Mouse (Mus musculus): ENCODE measurements at regions not wholly inside any gene's neighbourhood (a gene's known extent, or its start where the extent isn't known, plus 50 kb on each side); places are given as distances from the start of the nearest gene placed in this dataset.

- DNase-seq (ENCODE audit: low read depth) = no peak
These were observed 88.0 kb downstream of the Tent5c start for GRCm38 (mm10) chr3:100401080-100401479.

- DNase-seq (ENCODE audit: low read depth) = no peak
These were observed 91.6 kb downstream of the Tent5c start for GRCm38 (mm10) chr3:100397491-100397890.

GRCm38 (mm10) chr3:100394911-100395604 is 94.1 kb downstream of the Tent5c start:
- DNase-seq (ENCODE audit: low read depth) = no peak

GRCm38 (mm10) chr3:100393956-100394355 is 95.2 kb downstream of the Tent5c start:
- no peak for DNase-seq (ENCODE audit: low read depth)

GRCm38 (mm10) chr3:100382181-100382580 is 106.9 kb downstream of the Tent5c start:
- no peak for DNase-seq (ENCODE audit: low read depth)

- no peak for DNase-seq (ENCODE audit: low read depth)
These were observed 107.8 kb downstream of the Tent5c start for GRCm38 (mm10) chr3:100381363-100381762.

GRCm38 (mm10) chr3:100376162-100376561 is 113.0 kb downstream of the Tent5c start:
- no peak for DNase-seq (ENCODE audit: low read depth)

GRCm38 (mm10) chr3:100366884-100367840 is 122.0 kb downstream of the Tent5c start:
- peak; percentile 66 for DNase-seq (ENCODE audit: low read depth)

GRCm38 (mm10) chr3:100366447-100366846 is 122.7 kb downstream of the Tent5c start:
- no peak for DNase-seq (ENCODE audit: low read depth)

GRCm38 (mm10) chr3:100365354-100365945 is 123.7 kb downstream of the Tent5c start:
- no peak for DNase-seq (ENCODE audit: low read depth)

- no peak for DNase-seq (ENCODE audit: low read depth)
These were observed 124.4 kb downstream of the Tent5c start for GRCm38 (mm10) chr3:100364706-100365105.

- no peak for DNase-seq (ENCODE audit: low read depth)
These were observed 126.1 kb downstream of the Tent5c start for GRCm38 (mm10) chr3:100362983-100363382.

- peak; percentile 4 for DNase-seq (ENCODE audit: low read depth)
These were observed 129.1 kb downstream of the Tent5c start for GRCm38 (mm10) chr3:100360019-100360418.

GRCm38 (mm10) chr3:100359036-100359435 is 130.1 kb downstream of the Tent5c start:
- peak; percentile 74 for DNase-seq (ENCODE audit: low read depth)

GRCm38 (mm10) chr3:100333478-100333877 is 155.6 kb downstream of the Tent5c start:
- DNase-seq (ENCODE audit: low read depth) = no peak

- no peak for DNase-seq (ENCODE audit: low read depth)
These were observed 156.2 kb upstream of the Wdr3 start for GRCm38 (mm10) chr3:100318357-100318756.

GRCm38 (mm10) chr3:100287818-100288217 is 125.6 kb upstream of the Wdr3 start:
- no peak for DNase-seq (ENCODE audit: low read depth)

GRCm38 (mm10) chr3:100266976-100267375 is 104.8 kb upstream of the Wdr3 start:
- DNase-seq (ENCODE audit: low read depth) = no peak

GRCm38 (mm10) chr3:100264991-100265390 is 102.8 kb upstream of the Wdr3 start:
- no peak for DNase-seq (ENCODE audit: low read depth)

All from 416B (cell line).